Mouse (Mus musculus) T-cell, adult 2 months (primary cell): Measurements from ENCODE around the gene Ascc2.

Source experiments
- DNase-seq: peaks from one replicate; pipeline ENCODE4 v3.0.0; 2022; ENCODE audit warnings: low spot score

The Ascc2 gene

GRCm38 (mm10) chr11:4720900-4721580 is 83.5 kb downstream of the Ascc2 start:
- no peak for DNase-seq

- no peak for DNase-seq
Observed at GRCm38 (mm10) chr11:4721728-4722127, 84.2 kb downstream of the Ascc2 start.

GRCm38 (mm10) chr11:4729603-4730002 is 92.1 kb downstream of the Ascc2 start:
- DNase-seq, result no peak

GRCm38 (mm10) chr11:4730096-4730495 is 92.5 kb downstream of the Ascc2 start:
- no peak for DNase-seq

- no peak for DNase-seq
Observed at GRCm38 (mm10) chr11:4730913-4731312, 93.4 kb downstream of the Ascc2 start.

DNA sequence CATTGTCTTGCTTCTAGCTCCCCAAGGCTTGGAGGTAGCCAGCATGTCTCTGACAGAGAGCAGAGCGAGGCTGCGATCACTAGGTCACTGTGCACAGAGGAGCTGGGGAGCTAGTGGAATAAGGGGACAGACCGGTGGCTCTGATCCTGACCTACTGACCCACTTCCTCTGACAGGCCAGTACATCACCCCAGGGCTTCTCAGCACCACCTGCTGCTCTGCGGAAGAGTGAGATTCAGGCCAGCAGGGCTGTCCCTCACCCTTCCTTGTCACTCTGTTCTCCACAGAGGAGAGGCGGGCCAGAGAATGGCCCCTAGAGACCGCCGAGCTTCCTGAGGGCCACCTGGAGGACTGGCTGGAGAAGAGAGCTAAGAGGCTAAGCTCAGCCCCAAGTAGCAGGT is 94.2 kb downstream of the Ascc2 start:
- no peak for DNase-seq

- DNase-seq, result no peak
Observed at GRCm38 (mm10) chr11:4734179-4734578, 96.6 kb downstream of the Ascc2 start.
